Mouse (Mus musculus): ENCODE results near the gene Knop1.

GRCm38 (mm10) chr7:118837901-118838300 lies 18.2 kb downstream of the Knop1 start:
- no peak for TF ChIP-seq CTCF (IDR thresholded peaks at IDR 0.05)
- no peak for TF ChIP-seq EP300 (IDR thresholded peaks at IDR 0.05)

Data from lung, postnatal 0 days (tissue).